In the genomic region with DNA sequence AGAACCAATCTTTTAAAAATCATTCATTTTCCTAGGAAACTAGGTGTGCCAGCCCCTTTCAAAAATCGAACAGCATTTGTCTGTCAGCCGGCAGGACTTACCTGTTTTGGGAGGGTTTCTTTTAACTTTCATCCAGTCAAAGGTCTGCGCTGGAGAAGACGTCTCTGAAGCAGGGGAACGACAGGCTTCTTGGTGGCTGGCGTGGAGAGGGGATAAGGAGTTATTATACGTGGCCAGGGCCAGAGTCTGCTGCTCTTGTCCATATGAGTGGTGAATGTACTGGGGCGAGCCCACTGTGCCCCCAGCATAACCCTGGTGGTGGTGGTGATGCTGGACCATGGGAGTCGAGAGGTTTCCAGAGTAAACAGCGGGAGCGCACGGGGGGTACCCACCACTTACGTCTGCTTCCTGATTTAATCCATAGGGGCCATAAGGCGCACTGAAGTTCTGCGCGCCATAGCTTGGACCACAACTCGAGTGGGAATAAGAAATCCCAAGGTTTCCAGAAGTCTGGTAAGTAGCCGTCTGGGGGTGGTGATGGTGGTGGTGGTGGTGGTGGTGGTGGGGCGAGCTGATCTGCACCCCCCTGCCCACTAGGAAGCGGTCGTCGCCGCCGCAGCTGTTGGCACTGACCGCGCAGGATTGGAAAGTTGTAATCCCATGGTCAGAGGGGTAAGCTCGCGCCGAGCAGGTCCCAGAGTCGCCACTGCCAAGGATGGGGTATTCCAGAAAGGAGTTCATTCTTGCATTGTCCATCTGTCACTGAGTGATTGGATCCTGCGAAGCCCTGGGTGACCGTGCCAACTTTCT, we compare ENCODE assay signal across 8 mouse cellular contexts. TPM values are rescaled to one million over a fixed set of nuclear protein-coding genes. Genes with fewer than 3 reads are reported as not detected.
A peak's percentile ranks its signal among the peaks of the same experiment; 100 is the strongest.
DNase-seq lines count a peak whose midpoint lies in the region; ATAC-seq and TF ChIP-seq lines count a peak whose summit lies in the region.

No protein-coding gene starts in this region.

- peaks cover 5% of the 10 kb centered on the region; the same call in 1 of the 2 replicates for H3K4me1 ChIP-seq in heart, embryonic 11.5 days (ENCODE audit: control insufficient read depth, insufficient read depth, low read length)
- H3K4me1 ChIP-seq in ES-E14 (ENCODE audit: control insufficient read depth in 2 of 2, insufficient read depth in 2 of 2, low read length in 2 of 2, poor library complexity in 1 of 2): peaks cover 4 to 18% of the 10 kb centered on the region in 2 experiments; a peak in 1 of 4 replicates
- peaks cover 32% of the 10 kb centered on the region for H3K4me1 ChIP-seq in hindbrain, embryonic 10.5 days (replicated peaks)
- H3K4me1 ChIP-seq in midbrain, embryonic 10.5 days: peaks cover 29% of the 10 kb centered on the region

- in situ Hi-C loops in ES-E14 (cut with MboI; ENCODE audit: low sequenced_read_pairs in 2 of 2, unreplicated experiment in 2 of 2): no loop called here

- H3K9ac ChIP-seq in heart, embryonic 11.5 days (ENCODE audit: low read depth, low read length): 0 out of 2 replicates have a peak overlapping the region, but pooled peaks have one; percentile 18
- 0 out of 2 replicates have a peak overlapping the region, but pooled peaks have one; percentile 26 for H3K9ac ChIP-seq in ES-E14 (ENCODE audit: insufficient read depth, low read depth, low read length, poor library complexity, severe bottlenecking)

- peak overlapping the region; percentile 76 for H3K4me2 ChIP-seq in heart, embryonic 11.5 days

- intact Hi-C loops in heart, postnatal 36 days (cut with DNase I): loop anchor here (5.0 kb wide), 2 partner anchors 35 to 145 kb away; partner anchors contain the start of genes Hoxa4 and Skap2

- H3K9me3 ChIP-seq in heart, embryonic 11.5 days (replicated peaks; ENCODE audit: control insufficient read depth, low read length): no peaks in the 10 kb centered on the region
- H3K9me3 ChIP-seq in ES-E14 (ENCODE audit: control insufficient read depth, insufficient read depth, low read depth, low read length): no peaks in the 10 kb centered on the region
- no peaks in the 10 kb centered on the region for H3K9me3 ChIP-seq in hindbrain, embryonic 10.5 days
- H3K9me3 ChIP-seq in midbrain, embryonic 10.5 days (replicated peaks): no peaks in the 10 kb centered on the region

- H3K4me3 ChIP-seq in heart, embryonic 11.5 days (ENCODE audit: low read depth, low read length): peak overlapping the region; percentile 52
- peak overlapping the region; percentile 78 to 90 for H3K4me3 ChIP-seq in ES-E14 (ENCODE audit: insufficient read depth in 1 of 2, low read depth in 1 of 2, low read length in 2 of 2, poor library complexity in 1 of 2, severe bottlenecking in 1 of 2)
- H3K4me3 ChIP-seq in hindbrain, embryonic 10.5 days: peak overlapping the region; percentile 81
- peak overlapping the region; percentile 71 for H3K4me3 ChIP-seq in midbrain, embryonic 10.5 days

- no peak overlapping the region for H3K27ac ChIP-seq in heart, embryonic 11.5 days (ENCODE audit: low read depth, low read length)
- H3K27ac ChIP-seq in ES-E14 (ENCODE audit: insufficient read depth, low read depth, low read length, poor library complexity, severe bottlenecking): no peak overlapping the region
- H3K27ac ChIP-seq in hindbrain, embryonic 10.5 days: no peak overlapping the region; the same call in 1 of the 2 replicates
- H3K27ac ChIP-seq in midbrain, embryonic 10.5 days (replicated peaks): no peak overlapping the region

- no peak for ATAC-seq in heart, embryonic 11.5 days (replicated peaks; ENCODE audit: insufficient number of reproducible peaks, low FRiP score, low TSS enrichment)

- WGBS in heart, embryonic 11.5 days (ENCODE audit: insufficient replicate concordance): 1% methylated on average over 32 of the region's 32 CpGs
- 2% methylated on average over 32 of the region's 32 CpGs for WGBS in hindbrain, embryonic 10.5 days
- under 1% methylated on average over 32 of the region's 32 CpGs for WGBS in midbrain, embryonic 10.5 days

- no peak for DNase-seq in heart, postnatal 36 days
- DNase-seq in ES-E14 (ENCODE audit: low read depth, low spot score): no peak
- peak; percentile 43 for DNase-seq in hindbrain, embryonic 10.5 days (ENCODE audit: low spot score)
- DNase-seq in midbrain, embryonic 10.5 days (ENCODE audit: low spot score): no peak
- DNase-seq in layer of hippocampus, postnatal 25 days (ENCODE audit: extremely low spot score in 1 of 2, low spot score in 1 of 2): no peak
- no peak for DNase-seq in cerebellum, postnatal 4 days (ENCODE audit: low spot score in 2 of 2)
- DNase-seq in frontal cortex, postnatal 36 days (ENCODE audit: low spot score in 2 of 2): no peak

- H3K27me3 ChIP-seq in heart, embryonic 11.5 days (ENCODE audit: control insufficient read depth, insufficient read depth, low read length): peaks cover 93% of the 10 kb centered on the region
- peaks cover 100% of the 10 kb centered on the region for H3K27me3 ChIP-seq in hindbrain, embryonic 10.5 days (ENCODE audit: insufficient read depth, poor library complexity, severe bottlenecking)
- peaks cover 100% of the 10 kb centered on the region for H3K27me3 ChIP-seq in midbrain, embryonic 10.5 days (ENCODE audit: low read depth, poor library complexity, severe bottlenecking)

- no peaks in the 10 kb centered on the region for H3K36me3 ChIP-seq in heart, embryonic 11.5 days (ENCODE audit: control insufficient read depth, insufficient read depth, low read length)
- no peaks in the 10 kb centered on the region for H3K36me3 ChIP-seq in ES-E14 (ENCODE audit: control insufficient read depth, insufficient read depth, low read length, poor library complexity, severe bottlenecking)
- no peaks in the 10 kb centered on the region; the same call in 1 of the 2 replicates for H3K36me3 ChIP-seq in hindbrain, embryonic 10.5 days
- H3K36me3 ChIP-seq in midbrain, embryonic 10.5 days: no peaks in the 10 kb centered on the region

TF ChIP-seq in ES-E14, 5 proteins besides CTCF, POLR2A, EP300 and RAD21:
- no peak for TF ChIP-seq HCFC1 (IDR thresholded peaks at IDR 0.05; ENCODE audit: borderline replicate concordance, insufficient read depth, low read length)
- TF ChIP-seq ZNF384 (IDR thresholded peaks at IDR 0.05; ENCODE audit: low read depth, low read length): no peak
- TF ChIP-seq MAFK (IDR thresholded peaks at IDR 0.05; ENCODE audit: insufficient read depth, low read depth, low read length): no peak
- TF ChIP-seq CHD2 (IDR thresholded peaks at IDR 0.05; ENCODE audit: low read depth, low read length): no peak
- TF ChIP-seq ZC3H11A (IDR thresholded peaks at IDR 0.05; ENCODE audit: borderline replicate concordance, low read depth, low read length): no peak

RNA-seq across cellular contexts. Expression of gene Hoxa1, which starts 0.4 kb away (rescaled TPM):
- 1.2 TPM in 2 replicates for polyA plus RNA-seq in heart, embryonic 11.5 days (2014; fragmentation: Nextera tagmentation; extraction: Ambion mirVana)
- under 1 TPM; 0.14 to 0.24 TPM for total RNA-seq in heart, postnatal 36 days (2021)
- total RNA-seq in ES-E14 (2012; rRNA removed): 1.1 and 3.5 TPM in 2 replicates
- 0.77 and 1.4 TPM in 2 replicates for polyA plus RNA-seq in hindbrain, embryonic 10.5 days (2016; fragmentation: Nextera tagmentation; extraction: Ambion mirVana)
- 0.32 and 0.47 TPM in 2 replicates for polyA plus RNA-seq in midbrain, embryonic 10.5 days (2016; fragmentation: Nextera tagmentation; extraction: Ambion mirVana)
- not detected for total RNA-seq in layer of hippocampus, postnatal 25 days (2021)

RNA-seq across cellular contexts. Expression of gene Hoxa2, which starts 7.0 kb away (rescaled TPM):
- 3.5 and 3.6 TPM in 2 replicates for polyA plus RNA-seq in heart, embryonic 11.5 days (2014; fragmentation: Nextera tagmentation; extraction: Ambion mirVana)
- total RNA-seq in heart, postnatal 36 days (2021): under 1 TPM in 1 of 2 experiments, not detected in 1; 0.62 TPM
- 0.27 TPM in 1 of 2 replicates, not detected in the other for total RNA-seq in ES-E14 (2012; rRNA removed)
- polyA plus RNA-seq in hindbrain, embryonic 10.5 days (2016; fragmentation: Nextera tagmentation; extraction: Ambion mirVana): 31.4 and 56.9 TPM in 2 replicates
- 0.26 and 1.9 TPM in 2 replicates for polyA plus RNA-seq in midbrain, embryonic 10.5 days (2016; fragmentation: Nextera tagmentation; extraction: Ambion mirVana)
- total RNA-seq in layer of hippocampus, postnatal 25 days (2021): not detected

RNA-seq across cellular contexts. Expression of gene 5730596B20Rik, which starts 19.6 kb away (rescaled TPM):
- polyA plus RNA-seq in heart, embryonic 11.5 days (2014; fragmentation: Nextera tagmentation; extraction: Ambion mirVana): 0.45 and 0.57 TPM in 2 replicates
- under 1 TPM in 1 of 2 experiments, not detected in 1; 0.08 TPM for total RNA-seq in heart, postnatal 36 days (2021)
- total RNA-seq in ES-E14 (2012; rRNA removed): 0.18 TPM in 1 of 2 replicates, not detected in the other
- 0.90 and 3.6 TPM in 2 replicates for polyA plus RNA-seq in hindbrain, embryonic 10.5 days (2016; fragmentation: Nextera tagmentation; extraction: Ambion mirVana)
- polyA plus RNA-seq in midbrain, embryonic 10.5 days (2016; fragmentation: Nextera tagmentation; extraction: Ambion mirVana): not detected in 2 replicates
- not detected for total RNA-seq in layer of hippocampus, postnatal 25 days (2021)

RNA-seq across cellular contexts. Expression of gene Hoxa4, which starts 33.9 kb away (rescaled TPM):
- 0.68 and 1.4 TPM in 2 replicates for polyA plus RNA-seq in heart, embryonic 11.5 days (2014; fragmentation: Nextera tagmentation; extraction: Ambion mirVana)
- under 1 TPM; 0.43 to 0.67 TPM for total RNA-seq in heart, postnatal 36 days (2021)
- 0.13 TPM in 1 of 2 replicates, not detected in the other for total RNA-seq in ES-E14 (2012; rRNA removed)
- 0.14 and 4.3 TPM in 2 replicates for polyA plus RNA-seq in hindbrain, embryonic 10.5 days (2016; fragmentation: Nextera tagmentation; extraction: Ambion mirVana)
- polyA plus RNA-seq in midbrain, embryonic 10.5 days (2016; fragmentation: Nextera tagmentation; extraction: Ambion mirVana): not detected in 2 replicates
- total RNA-seq in layer of hippocampus, postnatal 25 days (2021): not detected

RNA-seq across cellular contexts. Expression of gene Hoxa5, which starts 46.7 kb away (rescaled TPM):
- polyA plus RNA-seq in heart, embryonic 11.5 days (2014; fragmentation: Nextera tagmentation; extraction: Ambion mirVana): 2.4 and 2.6 TPM in 2 replicates
- under 1 TPM; 0.62 to 0.72 TPM for total RNA-seq in heart, postnatal 36 days (2021)
- total RNA-seq in ES-E14 (2012; rRNA removed): 0.49 TPM in 1 of 2 replicates, not detected in the other
- polyA plus RNA-seq in hindbrain, embryonic 10.5 days (2016; fragmentation: Nextera tagmentation; extraction: Ambion mirVana): 1.8 TPM in 1 of 2 replicates, not detected in the other
- not detected in 2 replicates for polyA plus RNA-seq in midbrain, embryonic 10.5 days (2016; fragmentation: Nextera tagmentation; extraction: Ambion mirVana)
- total RNA-seq in layer of hippocampus, postnatal 25 days (2021): not detected
